8 mouse cellular contexts compared by ENCODE assay signal in genomic region chr7:44891611-44892010, GRCm38 (mm10). TPM values are rescaled to one million over a fixed set of nuclear protein-coding genes. Genes with fewer than 3 reads are reported as not detected.
DNase-seq lines count a peak whose midpoint lies in the region; ATAC-seq lines count a peak whose summit lies in the region.

No protein-coding gene starts in this region.

- peak overlapping the region; percentile 67 for H3K9ac ChIP-seq in stomach, embryonic 14.5 days (replicated peaks; ENCODE audit: low read depth, low read length)

- H3K4me1 ChIP-seq in megakaryocyte, embryonic 14.5 days, result peaks cover 64% of the 10 kb centered on the region
- H3K4me1 ChIP-seq in forebrain, embryonic 10.5 days, result peaks cover 52% of the 10 kb centered on the region
- peaks cover 36% of the 10 kb centered on the region for H3K4me1 ChIP-seq in limb, embryonic 10.5 days
- H3K4me1 ChIP-seq in stomach, embryonic 14.5 days (ENCODE audit: control insufficient read depth, insufficient read depth, low read length), result peaks cover 27% of the 10 kb centered on the region

- H3K4me2 ChIP-seq in stomach, embryonic 14.5 days (replicated peaks; ENCODE audit: low read depth, low read length), result peak overlapping the region; percentile 96

- peak overlapping the region; percentile 98 for H3K27ac ChIP-seq in forebrain, embryonic 10.5 days
- H3K27ac ChIP-seq in limb, embryonic 10.5 days, result peak overlapping the region; percentile 98
- peak overlapping the region; percentile 94; the same call in 1 of the 2 replicates for H3K27ac ChIP-seq in stomach, embryonic 14.5 days (ENCODE audit: low read length)

- peak overlapping the region; percentile 93 for H3K4me3 ChIP-seq in megakaryocyte, embryonic 14.5 days (replicated peaks)
- H3K4me3 ChIP-seq in forebrain, embryonic 10.5 days, result peak overlapping the region; percentile 94
- H3K4me3 ChIP-seq in limb, embryonic 10.5 days, result peak overlapping the region; percentile 88
- H3K4me3 ChIP-seq in stomach, embryonic 14.5 days (ENCODE audit: low read depth, low read length), result peak overlapping the region; percentile 78

- DNase-seq in forebrain, embryonic 10.5 days (ENCODE audit: extremely low spot score, low spot score), result no peak
- no peak for DNase-seq in limb, embryonic 10.5 days (ENCODE audit: low spot score)
- DNase-seq in adrenal gland, postnatal 25 days, result no peak
- no peak for DNase-seq in right cerebral cortex, postnatal 25 days

- H3K27me3 ChIP-seq in megakaryocyte, embryonic 14.5 days (replicated peaks), result no peaks in the 10 kb centered on the region
- no peaks in the 10 kb centered on the region for H3K27me3 ChIP-seq in forebrain, embryonic 10.5 days (ENCODE audit: poor library complexity, severe bottlenecking)
- H3K27me3 ChIP-seq in limb, embryonic 10.5 days (ENCODE audit: low read depth, poor library complexity, severe bottlenecking), result no peaks in the 10 kb centered on the region
- H3K27me3 ChIP-seq in stomach, embryonic 14.5 days (ENCODE audit: control insufficient read depth, insufficient read depth, low read length), result no peaks in the 10 kb centered on the region

- no peaks in the 10 kb centered on the region for H3K9me3 ChIP-seq in megakaryocyte, embryonic 14.5 days
- H3K9me3 ChIP-seq in forebrain, embryonic 10.5 days, result no peaks in the 10 kb centered on the region
- H3K9me3 ChIP-seq in limb, embryonic 10.5 days (replicated peaks), result no peaks in the 10 kb centered on the region
- H3K9me3 ChIP-seq in stomach, embryonic 14.5 days (ENCODE audit: control insufficient read depth, low read depth, low read length), result no peaks in the 10 kb centered on the region

- no peak for ATAC-seq in megakaryocyte, adult 5-6 weeks (ENCODE audit: poor library complexity, severe bottlenecking)
- no peak for ATAC-seq in stomach, embryonic 14.5 days (ENCODE audit: insufficient number of reproducible peaks, insufficient read depth, low FRiP score, low read depth)
- no peak for ATAC-seq in inflammation-experienced regulatory T-cells, adult 6 months

- H3K36me3 ChIP-seq in megakaryocyte, embryonic 14.5 days (replicated peaks; ENCODE audit: low read length), result peaks cover 37% of the 10 kb centered on the region
- H3K36me3 ChIP-seq in forebrain, embryonic 10.5 days (replicated peaks), result peaks cover 44% of the 10 kb centered on the region
- H3K36me3 ChIP-seq in limb, embryonic 10.5 days, result peaks cover 43% of the 10 kb centered on the region
- peaks cover 9% of the 10 kb centered on the region; the same call in 1 of the 2 replicates for H3K36me3 ChIP-seq in stomach, embryonic 14.5 days (ENCODE audit: control insufficient read depth, insufficient read depth, low read length)

- 27% methylated on average over 6 of the region's 6 CpGs for WGBS in forebrain, embryonic 10.5 days
- WGBS in limb, embryonic 10.5 days, result 31% methylated on average over 6 of the region's 6 CpGs
- WGBS in stomach, embryonic 14.5 days, result 17% methylated on average over 6 of the region's 6 CpGs

RNA-seq across cellular contexts. Expression of gene Med25, which starts 0.9 kb away (rescaled TPM):
- polyA plus RNA-seq in megakaryocyte, embryonic 14.5 days (2012; ENCODE audit: insufficient read depth, low replicate concordance), result 249 and 952 TPM in 2 replicates
- total RNA-seq in megakaryocyte, adult 5-6 weeks (2015), result 19.4 and 23.7 TPM in 2 replicates
- 8.6 and 9.0 TPM in 2 replicates for total RNA-seq in megakaryocyte, adult 5-6 weeks (2017)
- 175 and 185 TPM in 2 replicates for polyA plus RNA-seq in forebrain, embryonic 10.5 days (2016; fragmentation: Nextera tagmentation; extraction: Ambion mirVana)
- 140 and 145 TPM in 2 replicates for polyA plus RNA-seq in limb, embryonic 10.5 days (2016; fragmentation: Nextera tagmentation; extraction: Ambion mirVana)
- 65.2 and 79.4 TPM in 2 replicates for polyA plus RNA-seq in stomach, embryonic 14.5 days (2014; fragmentation: Nextera tagmentation; extraction: Ambion mirVana)
- 93.7 and 103 TPM in 2 replicates for total RNA-seq in adrenal gland, postnatal 25 days (2021)
- polyA plus RNA-seq in inflammation-experienced regulatory T-cells, adult 6 months (2017; shearing (Covaris generic)), result 10 to 100 TPM in 2 of 3 experiments, 1 to 10 TPM in 1; 7.1 to 14.1 (median 11.1) TPM

RNA-seq across cellular contexts. Expression of gene Fuz, which starts 4.3 kb away (rescaled TPM):
- polyA plus RNA-seq in megakaryocyte, embryonic 14.5 days (2012; ENCODE audit: insufficient read depth, low replicate concordance), result 69.9 and 126 TPM in 2 replicates
- total RNA-seq in megakaryocyte, adult 5-6 weeks (2015), result 4.6 and 4.7 TPM in 2 replicates
- 11.1 and 11.3 TPM in 2 replicates for total RNA-seq in megakaryocyte, adult 5-6 weeks (2017)
- polyA plus RNA-seq in forebrain, embryonic 10.5 days (2016; fragmentation: Nextera tagmentation; extraction: Ambion mirVana), result 24.8 and 25.0 TPM in 2 replicates
- 14.8 and 20.0 TPM in 2 replicates for polyA plus RNA-seq in limb, embryonic 10.5 days (2016; fragmentation: Nextera tagmentation; extraction: Ambion mirVana)
- 25.8 and 26.4 TPM in 2 replicates for polyA plus RNA-seq in stomach, embryonic 14.5 days (2014; fragmentation: Nextera tagmentation; extraction: Ambion mirVana)
- total RNA-seq in adrenal gland, postnatal 25 days (2021), result 37.4 and 37.8 TPM in 2 replicates
- 10 to 100 TPM in 2 of 3 experiments, 1 to 10 TPM in 1; 8.0 to 15.3 (median 11.0) TPM for polyA plus RNA-seq in inflammation-experienced regulatory T-cells, adult 6 months (2017; shearing (Covaris generic))

RNA-seq across cellular contexts. Expression of gene Ptov1, which starts 22.0 kb away (rescaled TPM):
- 191 and 368 TPM in 2 replicates for polyA plus RNA-seq in megakaryocyte, embryonic 14.5 days (2012; ENCODE audit: insufficient read depth, low replicate concordance)
- 21.3 and 29.0 TPM in 2 replicates for total RNA-seq in megakaryocyte, adult 5-6 weeks (2015)
- total RNA-seq in megakaryocyte, adult 5-6 weeks (2017), result 5.9 and 8.7 TPM in 2 replicates
- polyA plus RNA-seq in forebrain, embryonic 10.5 days (2016; fragmentation: Nextera tagmentation; extraction: Ambion mirVana), result 415 and 438 TPM in 2 replicates
- polyA plus RNA-seq in limb, embryonic 10.5 days (2016; fragmentation: Nextera tagmentation; extraction: Ambion mirVana), result 434 and 504 TPM in 2 replicates
- 377 and 384 TPM in 2 replicates for polyA plus RNA-seq in stomach, embryonic 14.5 days (2014; fragmentation: Nextera tagmentation; extraction: Ambion mirVana)
- total RNA-seq in adrenal gland, postnatal 25 days (2021), result 309 and 326 TPM in 2 replicates
- polyA plus RNA-seq in inflammation-experienced regulatory T-cells, adult 6 months (2017; shearing (Covaris generic)), result 1 to 10 TPM; 1.9 to 5.6 (median 3.2) TPM

RNA-seq across cellular contexts. Expression of gene Pnkp, which starts 34.7 kb away (rescaled TPM):
- polyA plus RNA-seq in megakaryocyte, embryonic 14.5 days (2012; ENCODE audit: insufficient read depth, low replicate concordance), result 30.0 and 36.4 TPM in 2 replicates
- 75.1 and 89.7 TPM in 2 replicates for total RNA-seq in megakaryocyte, adult 5-6 weeks (2015)
- total RNA-seq in megakaryocyte, adult 5-6 weeks (2017), result 109 and 129 TPM in 2 replicates
- 37.8 and 39.8 TPM in 2 replicates for polyA plus RNA-seq in forebrain, embryonic 10.5 days (2016; fragmentation: Nextera tagmentation; extraction: Ambion mirVana)
- polyA plus RNA-seq in limb, embryonic 10.5 days (2016; fragmentation: Nextera tagmentation; extraction: Ambion mirVana), result 37.5 and 43.1 TPM in 2 replicates
- 25.7 and 30.0 TPM in 2 replicates for polyA plus RNA-seq in stomach, embryonic 14.5 days (2014; fragmentation: Nextera tagmentation; extraction: Ambion mirVana)
- 53.2 and 55.8 TPM in 2 replicates for total RNA-seq in adrenal gland, postnatal 25 days (2021)
- polyA plus RNA-seq in inflammation-experienced regulatory T-cells, adult 6 months (2017; shearing (Covaris generic)), result 10 to 100 TPM; 43.2 to 49.7 (median 46.8) TPM

RNA-seq across cellular contexts. Expression of gene Ap2a1, which starts 37.7 kb away (rescaled TPM):
- 137 and 235 TPM in 2 replicates for polyA plus RNA-seq in megakaryocyte, embryonic 14.5 days (2012; ENCODE audit: insufficient read depth, low replicate concordance)
- total RNA-seq in megakaryocyte, adult 5-6 weeks (2015), result 33.2 and 36.1 TPM in 2 replicates
- total RNA-seq in megakaryocyte, adult 5-6 weeks (2017), result 20.2 and 33.6 TPM in 2 replicates
- polyA plus RNA-seq in forebrain, embryonic 10.5 days (2016; fragmentation: Nextera tagmentation; extraction: Ambion mirVana), result 69.1 and 69.5 TPM in 2 replicates
- polyA plus RNA-seq in limb, embryonic 10.5 days (2016; fragmentation: Nextera tagmentation; extraction: Ambion mirVana), result 78.7 and 85.3 TPM in 2 replicates
- 67.3 and 72.1 TPM in 2 replicates for polyA plus RNA-seq in stomach, embryonic 14.5 days (2014; fragmentation: Nextera tagmentation; extraction: Ambion mirVana)
- 83.7 and 115 TPM in 2 replicates for total RNA-seq in adrenal gland, postnatal 25 days (2021)
- 10 to 100 TPM in 1 of 3 experiments, 1 to 10 TPM in 2; 6.1 to 12.1 (median 7.1) TPM for polyA plus RNA-seq in inflammation-experienced regulatory T-cells, adult 6 months (2017; shearing (Covaris generic))

Comparison
In these comparisons a context has a peak if more than half of its experiments do, and no peak if none do; other contexts are left out.
1. RNA of gene Ptov1, which starts 22.0 kb away (polyA plus RNA-seq): 434 to 504 TPM in limb, embryonic 10.5 days, 415 to 438 TPM in forebrain, embryonic 10.5 days, 377 to 384 TPM in stomach, embryonic 14.5 days and 191 to 368 TPM in megakaryocyte, embryonic 14.5 days; 1.9 to 5.6 TPM in inflammation-experienced regulatory T-cells, adult 6 months; every median in the first group is over 10 times any median in the second.
2. Peak in every context shown above with its lines, with median percentiles within 50 percentile points of each other: H3K4me3 ChIP-seq and H3K27ac ChIP-seq.